Mouse (Mus musculus) spleen, adult 12 weeks (tissue): ENCODE results near the gene Edn2.

Source experiments
- DNase-seq: peaks from one replicate; pipeline ENCODE4 v3.0.0; 2022; ENCODE audit warnings: low spot score

The Edn2 gene

DNA sequence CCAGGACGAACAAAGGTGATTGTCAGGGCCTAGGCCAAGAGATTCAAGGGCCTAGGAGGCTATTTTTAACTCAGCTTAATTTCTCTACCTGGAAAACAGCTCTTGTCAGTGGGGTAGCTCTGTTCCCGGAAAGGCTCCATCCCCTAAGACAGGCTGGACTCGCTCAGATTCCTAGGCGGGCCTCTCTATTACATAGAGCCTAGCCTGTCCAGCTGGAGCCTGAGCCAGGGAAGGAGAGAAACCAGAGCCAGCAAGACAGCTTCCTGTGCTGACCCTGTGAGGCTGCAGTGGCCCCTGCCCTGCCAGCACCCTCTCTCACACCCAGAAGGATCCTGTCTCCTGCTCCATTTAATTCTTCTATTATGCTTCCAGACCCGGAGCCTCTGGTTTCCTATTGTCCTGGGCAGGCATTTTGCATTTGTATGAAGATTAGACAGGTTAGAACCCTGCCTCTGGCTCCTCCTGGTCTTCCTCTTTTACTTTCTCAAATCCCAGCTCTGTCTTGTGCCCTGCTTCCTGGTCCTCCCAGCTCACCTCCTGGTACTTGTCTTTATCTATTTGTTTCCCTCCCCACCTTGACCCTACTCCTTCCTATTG, 2.2 kb upstream of the Edn2 start:
- DNase-seq: no peak

DNA sequence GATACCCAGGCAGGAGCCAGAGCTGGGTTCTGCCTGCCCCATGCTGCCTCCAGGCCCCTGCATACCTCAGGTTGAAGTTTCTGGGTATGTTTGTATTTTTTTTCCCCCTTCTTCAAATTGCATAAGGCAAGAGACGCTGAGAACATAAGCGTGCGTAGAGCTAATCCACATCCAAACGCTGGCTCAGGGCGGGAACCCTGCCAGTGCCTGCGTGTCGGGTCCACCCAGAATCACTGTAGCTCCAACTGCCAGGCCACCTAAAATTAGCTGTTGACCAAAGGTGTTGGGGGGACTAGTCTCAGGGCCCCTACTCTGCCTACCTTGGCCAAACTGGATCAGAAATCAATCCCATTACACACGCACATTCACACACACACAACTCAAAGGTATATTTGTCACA, 1.6 kb downstream of the Edn2 start:
- DNase-seq: no peak

DNA sequence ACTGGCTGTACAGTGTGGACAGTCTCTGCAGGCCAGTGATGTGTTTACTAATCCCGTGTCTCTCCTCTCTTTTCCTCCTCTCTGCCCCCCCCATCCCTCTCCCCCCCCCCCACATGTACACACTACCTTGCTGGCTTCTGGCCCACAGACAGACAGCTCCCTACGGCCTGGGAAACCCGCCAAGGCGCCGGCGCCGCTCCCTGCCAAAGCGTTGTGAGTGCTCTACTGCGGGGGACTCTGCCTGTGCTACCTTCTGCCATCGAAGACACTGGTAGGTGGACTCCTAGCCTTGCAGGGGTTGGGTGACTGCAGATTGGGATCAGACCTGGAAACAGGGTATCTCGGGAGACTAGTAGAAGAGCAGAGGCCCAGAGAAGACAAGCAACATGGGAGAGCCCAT, 2.2 kb downstream of the Edn2 start:
- no peak for DNase-seq

DNA sequence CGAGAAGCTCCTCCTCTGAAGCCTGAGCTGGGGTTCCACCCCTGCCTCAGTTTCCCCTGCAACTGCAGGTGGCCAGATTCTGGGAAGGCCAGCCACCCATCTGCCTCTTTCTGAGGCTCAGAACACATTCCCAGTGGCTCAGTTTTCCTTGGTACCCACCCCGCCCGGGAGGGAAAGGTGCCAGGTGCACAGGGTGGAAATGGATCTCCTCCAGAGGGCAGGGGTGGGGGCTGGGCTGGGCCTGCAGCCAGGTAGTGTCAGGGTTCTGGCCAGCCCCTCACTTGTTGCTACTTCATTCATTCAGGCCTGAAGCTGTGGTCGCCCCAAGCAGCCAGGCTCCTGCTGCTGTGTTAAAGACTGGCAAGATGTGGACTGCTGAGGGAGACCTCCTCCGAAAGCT, 3.3 kb downstream of the Edn2 start:
- no peak for DNase-seq

DNA sequence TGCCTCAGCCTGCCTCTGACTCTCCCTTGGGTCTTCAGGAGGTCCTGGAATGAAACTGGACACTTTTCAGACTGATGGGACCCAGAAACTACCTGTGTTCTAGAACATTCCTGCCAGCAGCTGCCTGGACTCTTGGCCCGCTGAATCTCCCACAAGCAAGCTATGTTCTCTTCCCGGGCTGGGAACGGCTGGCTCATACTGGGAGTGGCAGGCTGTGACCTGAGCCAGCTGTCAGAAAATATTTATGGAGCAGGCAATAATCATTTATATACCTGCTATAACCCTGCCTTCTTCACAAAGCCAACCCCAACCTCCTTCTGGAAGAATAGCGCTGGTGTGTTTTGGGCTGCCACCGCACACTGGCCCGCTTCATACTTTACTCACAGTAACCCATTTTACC, 6.8 kb downstream of the Edn2 start:
- DNase-seq: no peak

DNA sequence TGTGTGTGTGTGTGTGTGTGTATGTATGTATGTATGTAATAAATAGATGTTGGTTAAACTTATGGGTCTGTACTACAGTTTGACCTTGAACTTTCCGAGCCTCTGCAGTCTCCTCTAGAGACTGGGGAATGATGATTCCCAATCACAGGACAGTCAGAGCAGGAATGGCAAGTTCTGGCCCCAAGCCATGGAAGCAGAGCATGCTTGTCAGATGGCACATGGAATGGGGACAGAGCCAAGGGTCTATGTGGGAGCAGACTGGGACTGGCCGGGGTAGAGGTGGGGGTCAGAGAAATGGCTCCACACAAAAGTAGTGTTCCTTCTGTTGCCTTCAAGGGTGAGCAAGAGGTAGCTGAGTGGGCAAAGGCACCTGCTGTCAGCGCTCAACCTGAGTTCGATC, 7.3 kb downstream of the Edn2 start:
- no peak for DNase-seq

DNA sequence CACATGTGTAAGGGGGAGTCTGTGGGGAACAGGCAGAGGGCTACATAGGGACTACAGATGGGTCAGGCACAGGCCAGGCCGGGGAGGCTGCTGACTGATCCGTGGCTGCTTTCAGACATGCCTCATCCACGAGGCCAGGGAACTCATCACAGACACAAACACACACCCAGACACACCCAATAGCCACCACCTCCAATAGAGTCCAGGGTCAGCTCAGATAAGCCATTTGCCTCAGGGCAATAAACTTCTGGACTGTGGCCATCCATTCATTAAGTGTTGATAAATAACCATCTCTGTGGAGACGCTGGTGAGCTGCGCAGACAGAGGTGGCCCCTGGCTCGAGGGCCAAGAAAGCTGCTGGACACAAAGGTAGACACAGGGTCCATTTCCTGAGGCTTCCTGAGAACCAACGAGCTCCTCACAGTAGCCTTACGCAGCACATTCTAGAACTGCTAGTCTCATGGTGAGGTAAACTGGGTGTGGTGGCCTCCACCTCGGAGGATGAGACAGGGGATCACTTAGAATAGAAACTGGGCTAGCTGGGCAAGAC, 9.5 kb downstream of the Edn2 start:
- DNase-seq: no peak

DNA sequence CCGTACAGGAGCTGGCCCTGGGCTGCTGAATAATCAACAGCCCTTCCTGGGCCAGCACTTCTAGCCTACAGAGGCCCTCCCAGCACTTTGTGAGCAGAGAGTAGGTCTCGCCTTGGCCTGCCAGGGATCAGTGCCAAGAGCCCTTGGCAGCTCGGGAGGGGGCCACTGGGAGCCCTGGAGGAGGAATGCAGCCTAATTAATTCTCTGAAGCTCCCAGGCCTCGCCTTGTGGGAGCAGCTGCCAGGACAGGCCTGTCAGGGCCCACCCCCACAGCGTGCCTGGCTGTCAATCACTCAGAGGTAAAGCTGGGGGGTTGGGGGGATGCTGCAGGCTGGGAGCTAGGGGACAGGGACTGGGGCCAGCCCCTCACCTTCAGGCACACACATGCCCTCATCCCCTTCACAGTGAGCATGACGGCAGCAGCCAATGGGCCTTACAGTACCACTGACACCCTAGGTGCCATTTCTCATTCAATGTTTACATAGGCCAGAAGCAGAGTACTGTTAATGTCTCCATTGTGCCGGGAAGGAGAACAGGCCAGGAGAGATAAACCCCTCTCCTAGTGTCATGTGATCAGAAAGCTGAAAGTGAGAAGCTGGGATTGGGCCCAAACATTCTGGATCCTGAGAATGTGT, 11.2 kb downstream of the Edn2 start:
- no peak for DNase-seq

DNA sequence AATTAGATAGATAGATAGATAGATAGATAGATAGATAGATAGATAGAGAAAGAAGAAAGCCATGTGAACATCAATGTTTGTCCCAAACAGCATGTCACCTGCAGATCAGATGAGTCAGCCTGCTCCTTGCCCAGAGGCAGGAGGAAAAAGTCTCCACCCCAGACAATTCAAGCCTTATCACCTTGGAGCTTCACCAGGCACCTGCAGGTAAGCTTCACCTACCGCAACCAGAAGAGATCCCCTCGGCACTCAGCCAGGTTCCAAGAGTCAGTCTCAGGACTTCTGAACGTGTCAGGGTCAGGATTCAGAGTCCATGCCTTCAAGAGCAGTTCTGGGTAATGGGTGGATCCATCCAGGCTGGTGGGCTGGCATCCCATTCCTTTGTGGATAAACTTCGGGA, 18.1 kb downstream of the Edn2 start:
- DNase-seq: no peak

DNA sequence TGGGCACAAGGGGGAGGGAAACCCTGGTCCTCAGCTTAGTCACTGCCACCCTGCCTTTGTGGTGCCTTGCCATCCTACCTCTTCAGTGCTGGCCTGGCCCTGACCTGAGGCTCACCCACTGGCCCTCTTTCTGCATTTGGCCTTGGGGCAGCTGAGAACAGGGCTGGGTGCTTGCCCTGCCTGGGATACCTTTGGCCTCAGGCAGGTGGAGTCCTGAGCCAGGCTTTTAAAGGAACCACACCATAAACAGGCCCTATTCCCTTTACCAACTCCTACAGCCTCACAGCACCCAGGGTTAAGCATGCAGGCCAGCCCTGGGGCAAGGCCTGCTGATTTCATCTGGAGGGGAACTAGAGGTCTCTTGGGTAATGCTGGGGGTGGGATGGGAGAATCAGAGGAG, 19.5 kb downstream of the Edn2 start:
- no peak for DNase-seq

DNA sequence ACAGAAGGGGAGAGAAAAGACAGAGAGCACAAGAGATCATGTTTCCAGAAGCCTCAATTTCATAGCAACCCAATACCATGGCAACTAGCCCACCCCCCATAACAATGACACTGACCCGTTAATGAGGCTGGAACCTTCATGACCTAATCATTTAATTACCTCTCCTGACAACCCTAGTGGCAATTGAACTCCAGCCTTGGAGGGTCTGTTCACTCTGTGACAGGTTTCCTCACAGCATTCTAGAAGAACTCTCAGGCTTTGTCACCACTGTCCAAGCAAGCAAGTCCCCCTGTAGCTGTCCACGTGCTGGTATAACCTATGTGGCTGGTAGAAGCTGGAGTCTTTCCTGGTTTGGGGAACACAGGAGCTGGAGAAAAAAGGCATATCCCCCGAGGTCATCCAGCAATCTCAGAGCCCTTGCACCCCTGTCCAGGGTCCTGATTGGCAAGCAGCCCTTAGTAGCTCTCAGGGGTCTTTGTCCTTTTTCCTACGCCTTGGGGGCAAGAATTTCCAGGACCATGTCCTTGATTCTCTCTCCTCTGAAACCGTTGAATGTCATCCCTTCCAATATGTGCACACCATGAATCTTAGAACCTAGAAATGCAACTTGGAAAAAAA, 23.5 kb downstream of the Edn2 start:
- DNase-seq: no peak

DNA sequence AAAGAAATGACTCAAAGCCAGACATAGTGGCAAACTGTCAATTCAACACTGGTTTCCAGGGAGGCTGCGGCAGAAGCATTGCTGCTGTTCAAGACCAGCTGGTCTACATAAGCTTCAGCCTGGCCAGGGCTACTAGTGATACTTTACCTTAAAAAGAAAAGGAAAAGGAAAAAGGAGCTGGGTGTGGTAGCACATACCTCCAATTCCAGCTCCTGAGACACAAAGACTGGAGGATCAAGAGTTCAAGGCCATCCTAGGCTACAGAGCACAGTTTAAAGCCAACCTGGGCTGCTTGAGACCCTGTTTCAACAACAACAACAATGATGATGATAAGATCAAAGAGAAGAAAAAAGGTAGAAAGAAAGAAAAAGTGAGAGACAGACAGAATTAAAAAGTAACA, 25.4 kb downstream of the Edn2 start:
- no peak for DNase-seq

DNA sequence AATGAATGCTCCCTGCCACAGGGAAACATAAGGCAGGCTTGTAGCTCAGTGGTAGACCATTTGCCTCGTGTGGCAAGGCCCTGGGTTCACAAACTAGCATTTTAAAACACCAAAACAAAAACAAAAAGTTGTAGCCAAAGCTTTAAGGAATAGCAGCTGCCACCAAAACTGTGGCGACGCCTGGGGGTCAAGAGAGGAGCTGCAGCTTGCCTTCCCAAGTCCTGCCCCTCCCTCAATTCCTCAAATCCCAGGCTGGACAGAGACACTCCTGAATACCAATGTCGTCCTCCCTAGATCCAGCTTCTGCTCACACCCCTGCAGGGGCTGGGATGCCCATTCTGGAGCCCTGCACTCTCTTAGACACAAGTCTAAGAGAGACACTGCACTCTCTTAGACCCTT, 25.9 kb downstream of the Edn2 start:
- DNase-seq: no peak

DNA sequence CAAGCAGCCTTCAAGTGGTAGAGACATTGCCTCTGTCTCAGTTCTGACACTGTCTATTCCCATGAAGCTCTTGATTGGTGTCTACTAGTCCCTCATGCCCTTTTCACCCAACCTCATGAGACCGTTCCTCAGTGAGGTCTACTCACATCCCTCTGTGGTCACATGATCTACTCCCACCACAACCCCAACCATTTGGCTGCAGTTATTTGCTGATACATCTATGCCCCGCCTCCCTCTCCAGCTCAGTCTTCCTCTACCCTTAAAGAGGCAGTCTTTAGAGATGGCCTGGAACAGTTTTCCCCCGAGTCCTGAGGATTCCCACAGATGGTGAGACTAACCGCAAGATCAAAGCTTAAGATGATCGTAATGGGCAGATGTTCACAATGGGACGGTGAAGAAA, 27.2 kb downstream of the Edn2 start:
- DNase-seq: no peak

DNA sequence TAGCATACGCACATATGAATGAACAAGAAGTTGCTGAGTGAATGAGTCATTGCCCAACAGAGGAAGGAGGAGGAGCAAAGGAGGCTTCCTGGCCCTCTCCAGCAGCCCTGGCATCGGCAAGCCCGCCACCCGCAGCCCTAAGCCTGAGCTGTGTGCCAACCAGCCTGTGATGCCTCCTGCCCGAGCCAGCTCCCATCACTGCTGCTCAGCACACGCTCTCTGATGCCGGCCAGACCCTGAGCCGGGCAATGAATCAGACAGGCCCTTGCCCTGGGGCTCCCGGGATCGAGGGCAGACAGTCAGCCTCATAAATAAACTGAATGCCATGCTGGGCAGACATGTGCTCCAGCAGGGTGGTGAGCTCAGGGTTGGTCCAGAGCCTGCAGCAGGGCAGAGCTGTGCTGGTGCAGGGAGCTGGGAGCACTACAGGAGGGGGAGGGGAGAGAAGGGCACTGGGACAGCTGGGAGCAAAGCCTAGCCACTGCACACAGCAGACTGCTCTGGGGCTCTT, 27.7 kb downstream of the Edn2 start:
- DNase-seq: no peak

DNA sequence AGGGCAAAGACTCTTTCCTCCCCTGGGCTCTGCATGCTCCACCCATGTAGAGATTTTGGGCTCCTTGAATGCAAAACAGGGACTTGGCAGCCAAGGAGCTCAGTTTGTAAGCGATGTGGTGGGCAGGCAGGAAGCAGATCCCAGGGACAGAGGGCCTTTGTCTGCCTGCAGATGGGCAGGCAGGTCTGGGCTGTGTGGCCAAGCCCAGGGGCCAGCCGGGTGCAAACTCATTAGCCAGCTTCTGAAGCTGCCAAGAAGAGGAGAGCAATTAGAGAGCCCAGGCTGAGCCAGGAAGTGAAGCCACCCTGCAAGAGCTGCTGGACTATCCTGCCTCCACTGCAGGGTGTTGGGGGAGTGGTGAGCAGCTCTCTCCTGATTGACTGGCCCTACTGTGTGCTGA, 28.9 kb downstream of the Edn2 start:
- DNase-seq: no peak

DNA sequence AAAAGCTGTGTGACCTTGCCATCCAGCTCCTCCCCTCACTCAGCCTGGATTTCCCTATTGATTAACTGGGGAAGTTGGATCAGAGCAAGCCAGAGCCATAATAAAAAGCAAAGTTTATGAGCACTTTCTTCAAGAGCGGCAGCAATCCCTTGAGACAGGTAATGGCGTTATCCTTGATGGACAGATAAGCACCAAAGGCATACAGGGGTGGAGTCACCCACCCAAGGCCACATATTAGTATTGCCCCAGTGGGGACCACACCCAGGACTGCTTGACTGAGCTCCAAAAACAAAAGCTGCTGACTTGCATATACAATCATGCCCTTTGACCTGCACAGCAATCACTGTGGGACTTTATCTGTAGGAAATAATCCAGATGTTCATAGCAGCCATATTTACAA, 31.0 kb downstream of the Edn2 start:
- no peak for DNase-seq

DNA sequence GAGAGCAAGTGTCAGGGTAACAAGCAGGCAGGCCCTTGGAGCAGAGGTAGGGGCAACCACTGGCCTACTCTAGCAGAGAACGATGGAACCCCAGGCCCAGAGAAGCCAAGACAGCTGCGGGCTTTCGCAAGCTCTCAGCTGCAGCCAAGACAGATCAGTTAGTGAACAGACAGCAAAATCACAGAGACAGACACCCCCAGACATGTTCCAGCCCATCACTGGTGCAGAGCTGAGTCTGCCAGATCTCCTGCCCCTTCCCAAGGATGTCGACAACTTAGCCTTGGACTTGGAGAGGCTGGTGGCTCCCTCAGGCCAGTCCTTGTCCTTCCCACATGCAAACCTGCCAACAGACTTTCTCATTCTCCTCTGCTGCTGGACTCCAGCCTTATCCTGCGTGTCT, 33.0 kb downstream of the Edn2 start:
- DNase-seq: no peak

DNA sequence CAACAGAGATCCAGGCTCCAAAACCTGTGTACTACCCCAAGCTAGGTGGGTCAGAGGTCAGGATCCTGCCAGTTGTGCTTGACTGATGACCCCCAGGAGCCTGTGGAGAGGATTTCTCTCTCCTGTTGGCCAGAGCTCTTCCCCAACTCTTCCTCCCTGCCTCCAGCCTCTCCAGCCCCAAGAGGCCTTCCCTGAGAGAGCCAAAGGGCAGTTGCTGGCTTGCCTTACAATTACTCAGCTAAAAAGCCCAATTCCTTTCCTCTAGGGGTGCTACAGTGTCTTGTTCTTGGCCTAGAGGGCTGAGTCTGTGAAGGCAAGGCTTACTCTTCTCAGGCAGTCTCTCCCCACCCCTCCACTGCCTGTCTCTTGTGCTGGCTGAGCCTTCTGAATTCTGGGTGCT, 34.0 kb downstream of the Edn2 start:
- no peak for DNase-seq

DNA sequence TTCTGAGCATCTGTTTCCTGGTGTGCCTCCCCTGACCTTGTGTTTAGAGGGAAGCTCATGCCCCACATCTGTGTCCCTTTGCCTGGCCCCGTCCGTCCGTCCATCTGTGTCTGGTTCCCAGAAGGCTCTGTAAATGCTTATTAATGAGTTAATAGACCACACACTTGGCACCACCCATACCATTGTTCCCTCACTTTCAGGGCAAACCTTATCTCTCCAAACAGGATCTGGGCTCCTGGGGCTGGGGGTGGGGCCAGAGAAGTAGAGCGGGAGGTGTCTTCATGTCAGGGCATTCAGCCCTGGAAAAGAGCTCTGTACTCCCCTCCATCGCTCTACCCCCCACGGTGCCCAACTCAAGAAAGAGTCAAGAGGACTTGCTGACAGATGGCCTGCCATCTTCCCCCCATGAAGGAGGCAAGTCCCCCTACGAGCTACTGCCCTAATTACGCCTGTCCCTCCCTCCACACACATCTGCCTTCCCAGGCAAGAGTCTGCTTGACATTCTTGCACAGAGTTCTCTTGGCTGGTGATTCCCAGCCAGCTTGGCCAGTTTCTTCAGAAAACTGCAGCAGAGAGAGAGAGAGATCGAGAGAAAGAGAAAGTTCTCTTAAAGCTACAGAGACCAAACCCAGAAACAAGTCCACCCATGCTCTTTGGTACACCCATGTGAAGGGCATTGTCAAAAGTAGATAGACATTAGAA, 38.3 kb downstream of the Edn2 start:
- DNase-seq: no peak

DNA sequence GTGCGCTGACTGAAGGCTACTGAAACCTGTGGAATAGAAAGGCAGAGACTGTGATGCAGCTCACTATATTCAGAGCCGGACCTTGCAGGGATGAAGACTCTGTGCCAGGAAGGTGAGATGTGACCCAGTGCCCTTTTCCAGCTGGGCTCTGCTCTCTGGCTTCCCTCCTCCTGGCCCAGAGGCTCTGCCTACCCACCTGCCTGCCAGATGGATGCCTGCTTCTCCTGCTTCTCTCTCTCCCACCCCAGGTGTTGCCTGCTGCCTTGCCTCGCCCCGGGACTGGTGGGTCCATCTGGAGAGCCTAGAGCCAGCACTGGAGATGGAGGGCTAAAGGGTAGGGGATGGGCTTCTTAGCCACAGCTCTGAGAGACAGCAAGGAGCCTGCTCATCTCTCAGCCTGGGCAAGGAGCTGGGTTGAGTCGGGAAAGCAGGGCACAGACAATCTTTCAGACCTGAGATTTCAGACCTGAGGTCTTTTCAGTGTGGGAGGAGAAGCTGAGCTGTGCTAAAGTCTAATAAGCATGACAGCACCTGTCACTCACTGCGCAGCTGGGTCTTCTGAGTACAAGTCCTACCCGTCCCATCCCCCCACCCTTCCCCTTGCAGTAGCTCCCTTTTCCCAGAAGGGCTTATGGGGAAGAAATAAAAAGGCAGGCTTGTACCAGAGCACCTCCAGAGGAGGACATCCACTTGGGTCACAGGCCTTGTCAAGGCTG, 39.7 kb downstream of the Edn2 start:
- no peak for DNase-seq

DNA sequence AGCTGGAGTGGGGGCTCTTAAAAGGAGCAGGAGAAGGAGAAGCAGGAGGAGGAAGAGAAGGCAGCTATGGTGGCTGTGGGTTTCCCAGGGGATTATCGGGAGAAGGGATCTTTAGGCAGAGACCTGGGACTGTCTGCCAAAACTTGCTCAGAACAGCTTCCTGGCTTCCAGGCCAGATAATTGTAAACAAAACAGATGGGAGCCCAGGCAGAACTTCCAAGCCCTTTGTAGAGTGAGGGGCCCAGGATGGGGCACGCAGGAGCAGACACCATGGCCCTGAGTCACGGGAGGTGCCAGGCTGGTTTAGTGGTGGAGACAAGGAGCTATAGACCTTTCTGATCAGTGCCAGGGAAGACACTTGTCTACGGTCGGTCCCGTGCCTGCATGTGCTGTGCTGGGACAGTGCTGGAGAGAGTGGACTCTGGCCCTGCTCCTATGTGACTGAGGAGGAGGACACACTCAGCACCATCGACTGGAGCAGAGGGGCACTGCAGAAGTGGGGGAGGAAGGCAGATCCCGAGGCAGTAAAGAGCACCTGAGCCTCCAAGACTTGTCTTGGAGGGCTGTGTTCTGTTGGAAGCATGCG, 43.4 kb downstream of the Edn2 start:
- DNase-seq: no peak
